Mouse (Mus musculus) Patski (cell line): Measurements from ENCODE around the gene Hras. TPM values are rescaled to one million over a fixed set of nuclear protein-coding genes. Genes with fewer than 3 reads are reported as not detected.

Experiments used
- ATAC-seq: fragments of 100-300 bp; one replicate; pipeline ENCODE4 v1.8.0; 2021
- CTCF ChIA-PET: fragments of 350-600 bp; sonication (Branson Sonifier 250); formaldehyde crosslinking; loops from one replicate; lab custom pipeline; 2022; ENCODE audit warnings: inconsistent platforms; lab: Charles Lee
- POLR2A ChIA-PET: fragments of 350-600 bp; sonication (Branson Sonifier 250); formaldehyde crosslinking; loops from one replicate; lab custom pipeline; 2022; ENCODE audit warnings: antibody characterized with exemption, inconsistent platforms; lab: Charles Lee
- DNase-seq: peaks from one replicate; pipeline ENCODE4 v3.0.0-alpha.2; 2011; ENCODE audit warnings: low read depth, low spot score
- H3K27me3 ChIP-seq: fragments of 371-371 bp; one replicate; pipeline ENCODE4 v1.5.1; 2021
- CTCF ChIP-seq: fragments of 100-300 bp; IDR thresholded peaks from one replicate; pipeline ENCODE4 v1.5.1; 2021
- in situ Hi-C: fragments of 300-500 bp; cut with MboI; formaldehyde crosslinking; loops from 3 replicates; pipeline ENCODE4 v1.11.1; 2018; ENCODE audit warnings: low pct_unique_long_range_greater_than_20kb, mixed read lengths
- polyA plus RNA-seq: library from polyadenylated mRNA; unstranded; gene quantifications from one replicate; pipeline ENCODE4 v1.2.3, GENCODE M21; 2021

The Hras gene
- polyA plus RNA-seq, 1 experiment from 2014 or later = 80.1 TPM

DNA sequence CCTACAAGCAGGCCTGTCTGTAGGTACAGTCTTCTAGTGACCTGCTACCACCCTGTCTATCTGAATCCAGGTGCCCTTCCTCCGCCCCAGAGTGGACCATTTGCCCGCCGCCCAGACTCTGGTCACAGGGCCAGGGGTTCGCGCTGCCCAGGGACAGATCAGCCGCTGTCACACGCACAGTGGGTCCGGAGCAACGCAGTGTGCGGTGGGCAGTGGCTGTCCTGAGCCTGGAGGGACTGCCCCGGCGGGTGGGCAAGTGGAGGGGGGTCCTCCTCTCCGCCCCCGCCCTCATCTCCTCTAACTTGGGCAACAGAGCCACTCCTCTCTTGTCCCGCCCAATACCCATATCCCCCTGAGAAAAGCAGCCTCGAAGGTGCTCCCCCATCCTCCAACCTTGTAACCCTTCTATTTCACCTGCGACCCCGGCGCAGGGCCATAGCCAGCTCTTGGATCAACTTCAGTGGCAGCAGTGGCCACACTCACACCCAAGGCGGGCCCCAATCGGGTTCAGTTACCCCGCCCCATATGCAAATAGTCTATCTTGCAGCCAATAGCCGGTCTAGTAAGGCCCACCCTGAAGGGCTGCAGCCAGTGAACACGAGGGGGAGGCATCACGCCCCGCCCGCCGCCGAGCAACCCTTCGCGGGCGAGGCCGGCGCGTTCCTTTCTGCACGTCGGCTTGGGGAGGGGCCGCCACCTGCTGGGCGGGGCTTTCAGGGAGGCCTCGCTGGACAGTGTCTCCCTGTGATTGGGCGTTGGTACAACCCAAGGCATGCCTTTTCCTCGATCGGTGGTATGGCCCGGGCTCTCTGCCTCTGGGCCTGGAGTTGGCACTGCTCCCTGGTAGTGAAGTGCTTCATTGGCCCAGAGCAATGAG is 27.7 kb upstream of the Hras start:
- ATAC-seq (peak; percentile 96), DNase-seq (peak; percentile 86)
- in situ Hi-C loops = no loop called here
- ChIA-PET POLR2A (interaction anchor here (1.0 kb wide), 1 partner anchor 10 kb away, joined by 3 read pairs; no protein-coding TSS in a partner anchor), CTCF (no interaction called here)
- H3K27me3 ChIP-seq = no peaks in the 10 kb centered on the region
- no peak for TF ChIP-seq CTCF

- in situ Hi-C loops = no loop called here
- TF ChIP-seq CTCF = no peak
- ATAC-seq (no peak), DNase-seq (no peak)
- CTCF ChIA-PET = interaction anchor here (1.0 kb wide), 1 partner anchor 13 kb away, joined by 4 read pairs; no protein-coding TSS in a partner anchor
- no peaks in the 10 kb centered on the region for H3K27me3 ChIP-seq
- POLR2A ChIA-PET = interaction anchor here (1.0 kb wide), 1 partner anchor 11 kb away, joined by 3 read pairs; no protein-coding TSS in a partner anchor
Measured at GRCm38 (mm10) chr7:141220377-141220776, 26.6 kb upstream of the Hras start.

GRCm38 (mm10) chr7:141219558-141220099 is 25.8 kb upstream of the Hras start:
- CTCF ChIA-PET = interaction anchor here (1.0 to 3.0 kb wide), 2 partner anchors 9 to 14 kb away, joined by 4 to 9 read pairs; partner anchors contain the start of gene Phrf1
- ATAC-seq = no peak
- in situ Hi-C loops = no loop called here
- no peaks in the 10 kb centered on the region for H3K27me3 ChIP-seq
- POLR2A ChIA-PET = no interaction called here
- DNase-seq = no peak
- no peak for TF ChIP-seq CTCF

DNA sequence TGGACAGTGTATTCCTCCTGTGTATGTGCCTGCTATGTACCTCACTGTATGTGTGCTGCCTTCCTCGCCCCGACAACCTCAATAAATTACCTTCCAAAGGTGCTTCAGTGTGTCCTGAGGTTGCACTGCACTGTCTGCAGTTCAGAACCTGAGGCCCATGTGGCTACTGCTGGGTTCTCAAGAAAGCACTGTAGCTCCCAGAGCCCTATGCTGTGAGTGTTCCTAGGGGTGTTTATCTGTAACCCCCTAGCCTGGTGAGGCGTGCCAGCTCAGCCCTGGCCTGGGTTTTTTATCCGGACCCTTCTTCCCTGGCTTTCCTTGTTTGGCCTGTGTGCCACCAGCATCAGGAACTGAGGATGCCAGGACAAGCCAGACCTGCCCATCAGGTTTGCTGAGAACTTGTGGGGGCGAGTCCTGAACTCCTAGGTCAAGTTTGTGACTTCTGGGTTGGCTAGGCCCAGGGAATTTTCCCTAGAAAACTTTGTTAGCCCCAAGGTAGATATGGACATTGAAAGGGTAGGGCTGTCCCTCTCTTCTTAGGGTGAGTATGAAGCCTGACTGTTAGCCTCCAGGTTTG is 24.8 kb upstream of the Hras start:
- no peaks in the 10 kb centered on the region for H3K27me3 ChIP-seq
- ChIA-PET CTCF (interaction anchor here (3.0 kb wide), 1 partner anchor 10 kb away, joined by 9 read pairs; the partner anchor contains the start of gene Phrf1), POLR2A (no interaction called here)
- TF ChIP-seq CTCF = no peak
- in situ Hi-C loops = no loop called here
- ATAC-seq = no peak
- no peak for DNase-seq

DNA sequence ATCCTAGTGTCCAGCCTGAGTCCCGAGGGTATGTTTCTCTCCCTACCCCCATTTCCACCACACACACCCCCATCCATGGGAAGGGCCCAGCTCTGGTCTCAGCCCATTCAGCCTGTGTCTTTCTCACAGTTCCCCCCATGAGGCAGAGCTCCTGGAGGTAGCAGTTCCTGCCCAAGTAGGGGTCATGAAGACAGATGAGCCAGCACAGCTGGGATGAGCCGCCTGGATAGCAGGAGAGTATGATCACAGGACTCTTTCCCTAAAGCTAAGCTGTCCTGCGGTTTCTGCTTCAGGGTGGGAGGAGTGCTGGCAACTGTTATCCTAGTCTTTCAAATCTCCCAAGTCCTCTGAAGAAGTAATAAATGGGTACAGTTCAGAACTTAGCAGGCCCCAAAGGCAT is 24.3 kb upstream of the Hras start:
- POLR2A ChIA-PET = no interaction called here
- no peak for ATAC-seq

DNA sequence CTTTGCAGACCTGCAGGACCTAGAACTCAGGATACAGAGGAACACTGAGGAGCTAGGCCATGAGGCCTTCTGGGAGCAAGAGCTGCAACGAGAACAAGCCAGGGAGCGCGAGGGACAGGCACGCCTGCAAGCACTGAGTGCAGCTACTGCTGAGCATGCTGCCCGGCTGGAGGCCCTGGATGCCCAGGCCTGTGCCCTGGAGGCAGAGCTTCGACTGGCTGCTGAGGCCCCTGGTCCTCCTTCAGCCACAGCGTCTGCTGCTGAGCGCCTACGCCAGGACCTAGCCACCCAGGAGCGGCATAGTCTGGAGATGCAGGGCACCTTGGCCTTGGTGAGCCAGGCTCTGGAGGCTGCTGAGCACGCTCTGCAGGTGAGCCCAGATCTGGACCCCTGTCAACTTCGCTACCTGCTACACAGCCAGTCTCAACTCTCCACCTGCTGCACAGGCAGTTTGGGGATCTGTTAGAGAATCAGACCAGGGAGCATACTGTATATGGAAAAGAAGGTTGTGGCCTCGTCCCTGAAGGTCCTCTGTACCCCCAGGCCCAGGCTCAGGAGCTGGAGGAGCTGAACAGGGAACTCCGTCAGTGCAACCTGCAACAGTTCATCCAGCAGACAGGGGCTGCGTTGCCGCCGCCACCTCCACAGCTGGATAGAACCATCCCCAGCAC is 23.7 kb upstream of the Hras start:
- POLR2A ChIA-PET = interaction anchor here (0.9 to 1.2 kb wide), 3 partner anchors 24 to 251 kb away, joined by 3 to 5 read pairs (median 3); partner anchors contain the start of genes Hras and Lrrc56
- in situ Hi-C loops = no loop called here
- ATAC-seq (no peak), DNase-seq (no peak)
- CTCF ChIA-PET = interaction anchor here (2.4 to 3.0 kb wide), 2 partner anchors 11 to 18 kb away, joined by 8 to 9 read pairs; partner anchors contain the start of gene Phrf1
- no peak for TF ChIP-seq CTCF
- H3K27me3 ChIP-seq = no peaks in the 10 kb centered on the region

More for the DNA sequence above, 24.3 kb upstream of the Hras start:
- CTCF ChIA-PET = interaction anchor here (3.0 kb wide), 1 partner anchor 11 kb away, joined by 9 read pairs; the partner anchor contains the start of gene Phrf1
- DNase-seq = no peak
- H3K27me3 ChIP-seq = no peaks in the 10 kb centered on the region
- no peak for TF ChIP-seq CTCF
- in situ Hi-C loops = no loop called here

- ChIA-PET CTCF (interaction anchor here (2.4 to 3.0 kb wide), 2 partner anchors 12 to 17 kb away, joined by 8 to 9 read pairs; partner anchors contain the start of gene Phrf1), POLR2A (interaction anchor here (0.9 to 2.2 kb wide), 4 partner anchors 22 to 251 kb away, joined by 3 to 14 read pairs (median 4); partner anchors contain the start of genes Hras and Lrrc56)
- H3K27me3 ChIP-seq = no peaks in the 10 kb centered on the region
- TF ChIP-seq CTCF = no peak
- ATAC-seq (no peak), DNase-seq (no peak)
- in situ Hi-C loops = no loop called here
Measured at GRCm38 (mm10) chr7:141216894-141217293, 23.1 kb upstream of the Hras start.

- DNase-seq = no peak
- POLR2A ChIA-PET = interaction anchor here (1.0 to 2.2 kb wide), 3 partner anchors 21 to 252 kb away, joined by 3 to 14 read pairs (median 3); partner anchors contain the start of genes Hras and Lrrc56
- peak; percentile 71 for ATAC-seq
- H3K27me3 ChIP-seq = no peaks in the 10 kb centered on the region
- in situ Hi-C loops = no loop called here
- no peak for TF ChIP-seq CTCF
- CTCF ChIA-PET = interaction anchor here (2.4 kb wide), 1 partner anchor 16 kb away, joined by 8 read pairs; no protein-coding TSS in a partner anchor
Measured at GRCm38 (mm10) chr7:141215880-141216733, 22.3 kb upstream of the Hras start.
